Mouse (Mus musculus) spleen, adult 2 months (tissue): ENCODE measurements around the gene Dxo. TPM values are rescaled to one million over a fixed set of nuclear protein-coding genes. Genes with fewer than 3 reads are reported as not detected.
A peak's percentile ranks its signal among the peaks of the same experiment; 100 is the strongest.

Source experiments
- DNase-seq, 2 experiments: peaks; one replicate each; pipeline versions ENCODE4 v3.0.0 to v3.0.0-alpha.2; 2012 to 2021; ENCODE audit warnings: low spot score in 2 of 2, low read depth in 1 of 2
- H3K27ac ChIP-seq: fragments of 200-500 bp; 2 replicates; pipeline ENCODE4 v1.5.1; 2012; ENCODE audit warnings: low read length, inconsistent platforms; ENCODE audit not compliant: insufficient read depth
- H3K27me3 ChIP-seq: fragments of 200-500 bp; 2 replicates; pipeline ENCODE4 v1.6.1; 2012; ENCODE audit warnings: mild to moderate bottlenecking, moderate library complexity, low read length, inconsistent platforms; ENCODE audit not compliant: control insufficient read depth, insufficient read depth
- H3K36me3 ChIP-seq: fragments of 200-500 bp; 2 replicates; pipeline ENCODE4 v1.6.1; 2012; ENCODE audit warnings: mild to moderate bottlenecking, low read length, inconsistent platforms; ENCODE audit not compliant: control insufficient read depth, insufficient read depth
- H3K4me1 ChIP-seq: fragments of 200-500 bp; 2 replicates; pipeline ENCODE4 v1.6.1; 2011; ENCODE audit warnings: inconsistent platforms; ENCODE audit not compliant: control insufficient read depth, insufficient read depth, insufficient read length
- H3K4me3 ChIP-seq: fragments of 200-500 bp; 2 replicates; pipeline ENCODE4 v1.5.1; 2011; ENCODE audit warnings: mild to moderate bottlenecking, inconsistent platforms; ENCODE audit not compliant: insufficient read depth, insufficient read length; ENCODE audit errors: extremely low read depth
- CTCF ChIP-seq: fragments of 200-500 bp; IDR thresholded peaks from 2 replicates; pipeline ENCODE4 v1.5.1; 2011; ENCODE audit warnings: mild to moderate bottlenecking, inconsistent platforms; ENCODE audit not compliant: insufficient read depth, insufficient read length, insufficient replicate concordance; ENCODE audit errors: extremely low read depth
- POLR2A ChIP-seq: fragments of 200-500 bp; IDR thresholded peaks from 2 replicates; pipeline ENCODE4 v1.6.1; 2011; ENCODE audit warnings: low read depth, low read length, inconsistent platforms
- WGBS: fragments of 180-500 bp; shearing (Covaris S2); methylation state at CpG from one replicate; pipeline ENCODE4 v1.1.7; 2018; 5-methylcytosine and 5-hydroxymethylcytosine counted together
- polyA plus RNA-seq: library from polyadenylated mRNA; depleted of rRNA; stranded (reverse); fragments of >200 nt; gene quantifications from 2 replicates; pipeline ENCODE4 v1.2.3, GENCODE M21; 2012

The Dxo gene
- polyA plus RNA-seq, 1 experiment, result 54.2 TPM

GRCm38 (mm10) chr17:34836155-34836855, 514 bp upstream of the Dxo start:
- TF ChIP-seq CTCF (no peak), POLR2A (no peak)
- no peak for DNase-seq
- 7% methylated on average over 48 of the region's 48 CpGs for WGBS
- H3K4me3 ChIP-seq, result peak overlapping the region; percentile 70
- H3K27ac ChIP-seq, result peak overlapping the region; percentile 72
- H3K27me3 ChIP-seq, result no peaks in the 10 kb centered on the region
- H3K4me1 ChIP-seq, result peaks cover 14% of the 10 kb centered on the region
- peaks cover 17% of the 10 kb centered on the region for H3K36me3 ChIP-seq

- 46% methylated on average over 43 of the region's 43 CpGs for WGBS
- peaks cover 23% of the 10 kb centered on the region for H3K36me3 ChIP-seq
- TF ChIP-seq CTCF (no peak), POLR2A (no peak)
- peak overlapping the region; percentile 70 for H3K4me3 ChIP-seq
- no peak for DNase-seq
- no peaks in the 10 kb centered on the region for H3K27me3 ChIP-seq
- H3K27ac ChIP-seq, result peak overlapping the region; percentile 79
- peaks cover 14% of the 10 kb centered on the region for H3K4me1 ChIP-seq
These were observed 875 bp downstream of the Dxo start for GRCm38 (mm10) chr17:34837464-34838324.

GRCm38 (mm10) chr17:34838785-34839184, 2.0 kb downstream of the Dxo start:
- peaks cover 23% of the 10 kb centered on the region for H3K36me3 ChIP-seq
- H3K4me3 ChIP-seq, result no peak overlapping the region
- TF ChIP-seq POLR2A, result no peak
- TF ChIP-seq CTCF, result no peak
- 92% methylated on average over 7 of the region's 7 CpGs for WGBS
- DNase-seq, result no peak
- no peaks in the 10 kb centered on the region for H3K27me3 ChIP-seq
- H3K4me1 ChIP-seq, result peaks cover 14% of the 10 kb centered on the region
- H3K27ac ChIP-seq, result no peak overlapping the region

- TF ChIP-seq POLR2A, result no peak
- no peak for TF ChIP-seq CTCF
- Histone ChIP-seq H3K27me3 (no peaks in the 10 kb centered on the region), H3K4me1 (peaks cover 13% of the 10 kb centered on the region), H3K36me3 (peaks cover 33% of the 10 kb centered on the region), H3K27ac (no peak overlapping the region), H3K4me3 (no peak overlapping the region)
- DNase-seq, result no peak
- 90% methylated on average over 6 of the region's 6 CpGs for WGBS
These were observed 4.0 kb downstream of the Dxo start for GRCm38 (mm10) chr17:34840736-34841307.

GRCm38 (mm10) chr17:34844884-34845283, 8.1 kb downstream of the Dxo start:
- H3K36me3 ChIP-seq, result peaks cover 48% of the 10 kb centered on the region
- no peak overlapping the region for H3K4me3 ChIP-seq
- WGBS, result 94% methylated on average over 13 of the region's 13 CpGs
- H3K4me1 ChIP-seq, result peaks cover 4% of the 10 kb centered on the region; the same call in 1 of the 2 replicates
- H3K27ac ChIP-seq, result no peak overlapping the region
- no peak for DNase-seq
- TF ChIP-seq CTCF, result no peak
- TF ChIP-seq POLR2A, result no peak
- no peaks in the 10 kb centered on the region for H3K27me3 ChIP-seq

GRCm38 (mm10) chr17:34847192-34847591, 10.4 kb downstream of the Dxo start:
- 89% methylated on average over 6 of the region's 6 CpGs for WGBS
- no peak for DNase-seq
- no peak overlapping the region for H3K27ac ChIP-seq
- H3K36me3 ChIP-seq, result peaks cover 32% of the 10 kb centered on the region
- TF ChIP-seq CTCF, result no peak
- no peak for TF ChIP-seq POLR2A
- no peaks in the 10 kb centered on the region for H3K27me3 ChIP-seq
- no peak overlapping the region for H3K4me3 ChIP-seq
- H3K4me1 ChIP-seq, result peaks cover 12% of the 10 kb centered on the region; the same call in 1 of the 2 replicates
